Mouse (Mus musculus) left cerebral cortex, adult 18-20 months (tissue): ENCODE data around the gene Dupd1. TPM values are rescaled to one million over a fixed set of nuclear protein-coding genes. Genes with fewer than 3 reads are reported as not detected.

ENCODE experiments used
- DNase-seq, 2 experiments: peaks; one replicate each; pipeline ENCODE4 v3.0.0; 2021 to 2022; ENCODE audit warnings: low spot score in 2 of 2, mixed read lengths in 1 of 2
- long read RNA-seq, 2 experiments: library from polyadenylated mRNA; stranded (forward); transcript quantifications; one replicate each; pipeline ENCODE4 v2.0.0; 2021
- total RNA-seq, 2 experiments: library from RNA; stranded (reverse); gene quantifications; 2 replicates each; pipeline ENCODE4 v1.2.3; 2021

Dupd1 gene
- under 1 TPM in 1 of 2 experiments, not detected in 1; 0.66 TPM for total RNA-seq
- long read RNA-seq, experiment 1, result 0 reads
- long read RNA-seq, experiment 2, partial matches to known transcripts, result 0 of 1 reads
- long read RNA-seq, experiment 2, other reads (novel, unspliced or antisense), result 1 of 1 reads

DNA sequence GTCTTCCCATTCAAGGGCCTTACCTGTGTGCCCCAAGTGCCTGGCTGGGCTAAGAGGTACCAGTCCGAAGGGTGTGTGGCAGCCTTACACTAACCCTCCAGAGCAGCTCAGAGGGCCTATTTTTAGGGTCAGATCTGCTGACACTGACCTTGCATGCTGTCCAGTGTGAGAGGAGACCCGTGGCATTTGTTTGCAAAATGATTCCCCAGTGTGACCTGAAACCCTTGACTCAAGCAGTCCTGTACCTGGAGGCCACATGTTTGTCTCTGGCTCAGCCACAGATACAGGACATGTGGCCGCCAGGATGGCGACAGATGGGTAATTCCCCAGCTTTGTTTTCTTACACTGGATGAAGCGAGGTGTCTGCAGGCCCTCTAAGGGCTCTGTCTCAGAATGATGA lies at the start of gene Dupd1:
Gene Dupd1, minus strand, starts transcription at position 91 of the 400 bp plus-strand sequence.
- no peak for DNase-seq

DNA sequence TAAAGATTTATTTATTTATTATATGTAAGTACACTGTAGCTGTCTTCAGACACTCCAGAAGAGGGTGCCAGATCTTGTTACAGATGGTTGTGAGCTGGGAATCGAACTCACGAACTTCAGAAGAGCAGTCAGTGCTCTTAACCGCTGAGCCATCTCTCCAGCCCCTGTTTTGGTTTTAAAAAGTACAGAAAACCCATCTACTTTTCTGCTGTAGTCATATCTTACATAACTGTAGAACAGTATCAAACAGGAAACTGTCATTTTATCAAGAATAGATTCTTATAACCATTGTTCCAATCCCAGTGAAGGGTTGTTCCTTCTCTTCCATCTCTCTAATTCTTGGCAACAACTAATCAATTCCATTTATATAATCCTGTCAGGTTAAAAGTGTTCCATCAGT lies 49.4 kb upstream of the Dupd1 start:
- DNase-seq, result no peak

DNA sequence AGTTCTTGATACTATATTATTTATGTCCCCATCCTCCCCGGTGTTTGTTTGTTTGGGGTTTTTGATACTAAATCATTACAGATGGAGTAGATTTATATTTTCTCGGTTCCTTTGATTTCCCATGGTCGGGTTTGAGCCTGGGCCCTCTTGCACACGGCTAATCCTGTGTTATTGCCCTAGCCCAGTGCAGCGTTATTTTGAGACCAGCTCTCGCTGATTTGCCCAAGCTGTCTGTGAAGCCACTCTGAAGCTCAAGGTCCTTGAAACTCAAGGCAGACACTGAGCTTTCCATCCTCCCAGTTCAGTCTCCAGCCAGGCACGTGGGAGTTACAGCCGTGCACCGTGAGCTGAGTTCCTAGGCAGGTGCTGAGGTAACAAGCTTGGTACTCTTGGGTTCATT lies 47.2 kb upstream of the Dupd1 start:
- no peak for DNase-seq

DNA sequence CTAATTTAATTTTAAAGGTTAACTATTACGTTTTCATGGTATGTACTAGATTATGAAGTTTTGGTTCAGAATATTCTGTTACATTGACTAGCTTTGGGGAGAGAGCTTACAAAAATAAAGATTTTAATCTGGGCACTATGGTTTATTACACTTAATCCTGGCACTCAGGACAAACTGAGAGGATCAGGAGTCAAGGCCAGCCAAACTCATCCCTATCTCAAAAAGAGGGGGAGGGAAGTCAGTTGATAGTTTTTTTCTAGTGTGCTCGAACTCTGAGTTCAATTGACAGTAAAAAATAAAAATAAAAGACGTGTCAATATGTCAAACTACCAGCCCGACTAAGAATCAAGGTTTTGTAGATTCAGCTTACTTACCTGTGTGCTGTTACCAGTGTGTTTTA lies 39.0 kb upstream of the Dupd1 start:
- no peak for DNase-seq

DNA sequence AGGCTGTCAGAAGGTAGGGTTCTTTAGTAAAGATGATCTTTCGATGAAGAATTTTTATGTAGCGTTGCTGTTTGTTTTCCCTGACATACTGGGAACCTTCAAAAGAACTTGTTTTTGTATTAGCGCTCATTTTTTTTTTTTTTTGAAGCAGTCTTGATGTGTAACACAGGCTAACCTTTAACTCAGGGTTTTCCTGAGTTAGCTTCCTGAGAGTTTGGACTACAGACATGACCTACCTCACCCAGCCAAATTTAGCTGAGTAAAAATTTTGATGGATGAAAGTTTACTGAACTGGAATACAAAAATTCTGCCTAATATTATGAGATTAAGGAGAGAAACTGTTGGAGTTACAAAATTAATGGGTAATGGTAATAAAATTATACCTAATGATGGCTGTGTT lies 38.0 kb upstream of the Dupd1 start:
- DNase-seq, result no peak

DNA sequence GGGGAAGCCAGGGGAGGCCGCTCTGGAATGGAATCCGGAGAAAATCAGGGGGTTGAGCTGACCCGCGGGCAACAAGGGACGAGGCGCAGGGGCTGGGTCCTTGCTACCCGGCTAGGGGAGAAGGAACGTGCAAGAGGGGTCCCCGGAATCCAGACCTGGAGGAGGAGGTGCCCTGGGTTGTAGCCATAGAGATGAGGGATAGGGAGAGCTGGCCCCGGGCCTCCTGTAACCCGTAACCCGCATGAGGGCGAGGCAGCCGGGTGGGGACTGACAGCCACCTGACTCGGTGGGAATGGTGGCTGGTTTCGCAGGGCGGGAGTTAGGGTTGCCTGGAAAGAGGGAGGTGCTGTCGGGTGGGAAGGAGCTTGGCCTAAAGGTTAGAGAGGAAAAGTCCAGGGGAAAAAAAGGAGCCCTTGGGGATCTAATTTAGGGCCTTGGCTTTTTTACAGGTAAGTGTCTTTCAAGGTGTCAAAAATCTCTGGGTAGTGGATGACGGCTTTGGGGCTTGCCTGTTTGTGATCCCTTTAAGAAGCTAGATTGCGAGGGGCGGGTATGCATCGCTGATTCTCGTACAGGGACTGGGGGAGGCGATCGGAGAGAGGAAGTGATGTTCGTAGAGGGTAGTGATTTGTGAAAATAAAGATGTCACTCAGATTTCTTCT lies 36.6 kb upstream of the Dupd1 start, which contains the start of gene Dusp13:
Gene Dusp13, minus strand, starts transcription at position 301 of the 662 bp plus-strand sequence.
- peak; percentile 48 to 61 for DNase-seq

DNA sequence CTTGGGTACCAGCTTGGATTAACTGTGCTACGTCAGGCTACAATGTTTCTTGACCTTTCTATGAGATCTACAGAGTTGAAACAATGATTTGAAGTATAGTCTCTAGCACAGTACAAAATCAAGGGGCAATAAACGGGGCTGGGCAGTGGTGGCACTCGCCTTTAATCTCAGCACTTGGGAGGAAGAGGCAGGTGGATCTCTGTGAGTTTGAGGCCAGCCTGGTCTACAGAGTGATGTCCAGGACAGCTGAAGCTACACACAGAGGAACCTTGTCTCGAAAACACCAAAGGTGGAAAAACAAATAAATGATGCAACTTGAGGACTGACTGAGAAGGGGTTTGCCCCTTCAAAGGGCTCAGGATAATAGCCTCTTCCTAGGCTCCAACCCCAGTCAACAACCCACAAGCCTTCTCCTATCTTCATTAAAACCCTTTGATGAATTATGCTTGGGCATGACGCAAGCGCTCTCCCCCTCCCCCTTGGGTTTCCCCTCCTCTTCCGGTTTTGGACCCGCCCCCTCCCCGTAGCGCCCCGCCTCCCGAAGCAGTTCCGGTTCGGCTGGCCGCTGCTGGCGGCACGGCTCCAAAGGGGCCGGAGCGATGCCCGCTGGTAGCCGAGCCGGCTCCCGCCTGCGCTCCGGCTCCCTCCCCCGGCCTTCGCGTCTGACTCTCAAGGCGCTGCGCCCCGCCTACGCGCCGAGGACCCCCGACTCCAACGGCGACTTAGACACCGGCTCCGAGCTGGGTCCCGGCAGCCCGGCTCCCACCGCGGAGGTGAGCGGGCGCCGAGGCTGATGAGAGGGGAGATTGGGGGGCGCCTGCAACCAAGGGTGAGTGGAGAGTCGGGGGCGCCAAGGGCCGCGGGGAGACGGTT lies 35.9 kb upstream of the Dupd1 start, which contains the start of gene Samd8:
Gene Samd8, plus strand, starts transcription at position 524 of the 873 bp plus-strand sequence.
- DNase-seq, result peak; percentile 84 to 88

DNA sequence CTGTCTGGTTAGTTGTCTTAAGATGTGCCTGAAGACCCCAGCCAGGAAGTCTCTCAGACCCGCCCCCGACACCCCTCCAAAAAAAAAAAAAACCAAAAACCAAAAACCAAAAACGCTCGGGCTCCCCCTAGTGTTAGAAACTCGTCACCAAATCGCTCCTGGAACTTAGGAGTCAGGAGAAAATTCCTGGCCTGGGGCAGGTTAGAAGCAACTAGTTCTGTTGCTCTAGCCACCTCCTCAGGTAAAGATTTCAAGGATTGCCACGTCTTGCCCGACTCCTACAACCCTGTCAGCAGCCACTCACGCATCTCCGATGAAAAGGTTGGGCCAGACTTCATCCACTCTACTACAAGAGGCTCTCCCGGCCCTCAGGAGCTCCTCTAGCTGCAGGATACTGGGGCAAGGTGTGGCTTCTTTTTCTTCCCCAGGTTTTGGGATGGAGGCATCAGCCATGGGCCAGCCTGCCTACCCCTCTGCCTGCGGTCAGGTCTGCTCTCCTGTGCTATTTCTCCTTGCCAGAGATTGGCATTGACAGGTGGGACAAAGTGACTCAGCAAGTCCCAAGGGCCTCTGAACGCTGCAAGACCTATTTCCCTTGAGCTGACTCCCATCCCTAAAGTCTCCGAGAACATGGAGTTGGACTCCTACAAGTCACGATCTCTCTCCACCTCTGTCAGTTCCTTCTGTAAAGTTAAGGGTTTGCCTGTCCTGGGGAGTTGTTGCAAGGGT lies 33.9 kb upstream of the Dupd1 start:
- peak; percentile 59 to 69 for DNase-seq

DNA sequence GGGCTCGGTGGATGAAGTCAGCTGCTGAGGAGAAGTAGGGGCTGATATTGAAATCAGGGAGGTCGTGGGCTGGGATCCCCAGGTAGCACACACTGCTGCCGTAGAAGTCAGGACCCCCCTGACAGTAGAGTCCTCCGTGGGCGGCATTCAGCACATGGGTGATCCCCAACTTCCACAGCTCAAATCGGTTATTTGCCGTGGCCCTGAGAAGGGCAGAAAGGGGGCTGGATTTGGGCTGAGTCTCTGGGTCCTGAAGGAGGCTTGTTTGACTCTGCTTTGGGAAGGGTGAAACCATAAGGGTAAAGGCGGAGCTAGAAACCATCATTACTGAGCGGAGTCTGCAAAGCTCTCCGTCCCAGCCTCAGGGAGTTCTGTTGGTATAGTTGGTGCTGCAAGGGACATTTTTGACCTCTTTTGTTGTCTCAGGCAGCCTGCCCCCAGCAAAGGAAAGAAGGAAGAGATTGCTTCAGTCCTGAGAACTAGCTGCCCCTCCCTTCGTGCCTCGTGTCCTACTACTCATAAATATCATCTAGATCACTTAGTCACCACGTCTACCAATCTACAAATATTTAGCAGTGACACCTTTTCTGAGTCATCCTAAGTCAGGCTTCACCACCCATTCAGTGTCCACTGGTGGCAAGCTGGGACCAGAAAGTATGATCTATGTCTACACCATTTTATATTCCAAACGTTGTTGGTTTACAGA lies 33.2 kb upstream of the Dupd1 start:
- no peak for DNase-seq

DNA sequence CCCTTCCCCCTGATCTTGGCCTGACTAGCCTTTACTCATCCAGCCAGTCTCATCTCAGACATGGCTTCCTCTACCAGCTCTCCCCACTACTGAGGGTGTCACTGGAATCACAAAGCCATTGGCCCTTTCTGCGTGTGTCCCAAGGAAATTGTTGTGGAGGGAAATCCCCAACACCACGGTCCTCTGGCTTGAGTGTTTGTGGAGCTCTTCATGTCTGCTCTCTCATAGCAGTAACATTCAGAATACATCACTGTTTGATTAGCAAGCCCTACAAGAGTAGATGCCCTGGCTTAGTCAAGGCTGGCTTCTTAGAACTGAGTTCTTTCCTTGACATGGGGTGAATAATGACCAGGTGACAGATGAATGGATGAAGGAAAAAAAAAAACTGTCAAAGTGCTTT lies 32.5 kb upstream of the Dupd1 start:
- DNase-seq, result no peak

DNA sequence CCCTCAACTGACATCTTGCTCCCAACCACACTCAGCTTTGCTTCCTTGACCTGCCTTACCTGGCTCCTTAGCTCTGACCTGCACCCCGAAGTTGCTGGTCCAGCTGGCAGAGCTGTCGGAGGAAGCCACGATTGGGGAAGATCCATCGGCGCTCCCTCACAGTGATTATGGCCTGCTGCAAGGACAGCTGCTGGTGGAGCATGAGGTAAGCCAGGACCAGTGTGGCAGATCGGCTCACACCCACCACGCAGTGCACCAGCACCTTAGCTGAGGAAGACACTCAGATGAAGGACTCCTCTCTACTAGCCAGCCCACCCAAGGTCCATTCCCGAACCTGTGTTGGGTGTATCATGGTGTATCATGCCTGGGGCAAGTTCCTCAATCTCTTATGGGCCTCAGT lies 31.9 kb upstream of the Dupd1 start:
- DNase-seq, result no peak

DNA sequence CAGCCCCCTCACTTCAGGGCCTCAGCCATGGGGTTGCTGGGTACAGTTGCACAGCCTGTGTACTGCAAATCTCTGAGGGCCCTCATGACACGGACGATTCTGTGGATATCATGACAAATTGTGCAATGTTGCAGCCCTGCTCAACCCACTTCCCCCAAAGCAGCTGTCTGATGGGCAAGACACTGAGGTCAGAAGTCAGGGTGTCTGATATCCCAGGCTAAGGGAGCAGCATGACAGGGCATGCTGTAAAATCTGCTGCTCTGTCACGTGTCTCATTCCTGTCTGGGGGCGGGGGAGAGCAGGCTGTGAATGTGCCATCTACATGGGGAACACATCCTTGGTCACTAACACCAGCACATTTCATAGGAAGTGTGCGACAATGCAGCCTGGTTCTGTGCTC lies 30.8 kb upstream of the Dupd1 start:
- no peak for DNase-seq

DNA sequence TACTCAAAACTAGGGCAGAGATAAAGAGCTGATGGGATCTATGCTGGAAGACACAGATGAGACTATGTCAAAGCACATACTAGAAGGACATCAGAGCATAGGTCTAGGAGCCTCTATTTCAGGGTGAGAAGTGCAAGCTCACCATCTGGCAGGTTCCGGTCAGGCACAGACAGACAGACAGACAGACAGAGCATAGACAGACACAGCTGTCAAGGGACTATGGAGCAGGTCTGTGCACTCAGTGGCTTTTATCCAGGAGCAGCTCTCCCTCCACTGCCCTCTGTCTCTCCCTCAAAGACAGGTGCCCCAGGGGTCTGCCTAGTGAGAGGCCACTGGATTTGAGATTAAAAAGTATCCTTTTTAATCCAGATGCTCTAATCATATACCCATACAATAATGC lies 29.8 kb upstream of the Dupd1 start:
- DNase-seq, result no peak

DNA sequence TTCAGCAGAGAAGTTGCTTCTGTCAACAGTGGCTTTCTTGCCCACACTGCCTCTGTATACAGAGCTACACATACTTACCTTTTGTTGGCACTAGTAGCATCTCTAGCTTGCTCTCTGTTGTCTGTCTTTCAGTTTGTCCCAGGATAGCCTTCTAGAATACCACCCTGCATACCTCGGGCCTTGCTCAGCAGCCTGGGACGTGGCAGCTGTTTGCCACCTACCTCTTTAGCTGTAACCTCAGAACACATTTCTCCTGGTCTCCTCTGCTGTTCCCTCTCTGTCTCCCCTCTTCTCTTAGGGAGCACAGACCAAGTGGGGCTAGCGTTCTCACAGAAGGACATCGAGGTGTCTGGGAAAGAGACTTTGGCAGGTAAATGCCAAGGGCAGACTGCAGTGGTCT lies 28.1 kb upstream of the Dupd1 start:
- DNase-seq, result no peak

DNA sequence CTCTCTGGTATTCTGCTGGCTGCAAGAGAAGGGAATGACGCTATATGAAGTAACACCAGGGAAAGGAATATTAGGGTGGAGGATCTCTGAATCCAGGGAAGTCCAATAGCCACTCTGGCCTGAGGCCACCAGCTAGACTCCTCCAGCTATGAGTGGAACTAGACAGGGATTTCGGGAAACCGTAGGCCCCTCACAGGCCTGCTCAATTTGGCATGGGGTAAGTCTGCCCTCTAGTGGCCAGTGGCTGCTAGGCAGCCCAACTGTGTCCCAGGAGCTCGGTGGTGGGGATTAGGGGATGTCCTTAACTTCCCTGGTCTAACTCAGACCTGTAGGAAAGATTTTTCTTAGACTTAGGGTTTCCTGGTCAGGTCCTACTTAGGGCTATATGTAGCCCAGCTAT lies 27.4 kb upstream of the Dupd1 start:
- peak; percentile 85 to 86 for DNase-seq

DNA sequence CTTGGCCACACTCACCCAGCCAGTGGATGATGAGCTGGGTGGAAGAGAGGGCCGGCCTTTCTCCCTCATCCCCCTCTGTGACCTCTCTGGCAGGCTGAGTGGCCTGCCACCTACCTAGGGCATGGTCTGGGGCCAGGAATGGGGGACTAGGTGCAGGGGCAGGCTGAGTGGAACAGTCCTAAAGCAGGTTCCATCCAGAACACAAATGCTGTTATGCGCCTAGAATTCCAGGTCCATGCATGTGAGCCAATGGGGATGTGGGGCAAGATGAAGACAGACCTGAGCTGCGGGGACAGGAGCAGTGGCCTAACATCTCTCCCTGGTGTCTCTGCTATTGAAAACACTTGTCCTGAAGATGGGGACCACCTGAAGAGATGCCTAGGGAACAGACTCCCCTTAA lies 26.9 kb upstream of the Dupd1 start:
- no peak for DNase-seq

DNA sequence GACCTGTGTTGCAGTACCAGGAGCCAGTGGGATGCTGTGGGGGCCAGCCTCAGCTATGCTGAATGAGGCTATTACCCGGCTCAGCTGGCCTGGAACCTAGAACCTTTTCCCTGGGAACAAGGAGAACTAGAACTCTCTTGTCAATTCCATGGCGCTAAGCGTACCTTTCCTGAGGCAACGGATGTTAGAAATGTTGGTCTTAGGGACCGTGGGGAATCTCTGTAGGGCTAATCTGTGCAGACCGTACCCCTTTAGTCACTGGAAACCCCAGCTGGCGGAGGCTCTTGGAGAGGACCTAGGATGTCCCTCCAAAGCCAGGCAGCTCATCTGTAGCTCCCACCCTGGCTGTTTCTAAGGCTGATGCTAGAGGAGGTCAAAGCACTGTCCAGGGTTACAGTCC lies 26.0 kb upstream of the Dupd1 start:
- DNase-seq, result no peak

DNA sequence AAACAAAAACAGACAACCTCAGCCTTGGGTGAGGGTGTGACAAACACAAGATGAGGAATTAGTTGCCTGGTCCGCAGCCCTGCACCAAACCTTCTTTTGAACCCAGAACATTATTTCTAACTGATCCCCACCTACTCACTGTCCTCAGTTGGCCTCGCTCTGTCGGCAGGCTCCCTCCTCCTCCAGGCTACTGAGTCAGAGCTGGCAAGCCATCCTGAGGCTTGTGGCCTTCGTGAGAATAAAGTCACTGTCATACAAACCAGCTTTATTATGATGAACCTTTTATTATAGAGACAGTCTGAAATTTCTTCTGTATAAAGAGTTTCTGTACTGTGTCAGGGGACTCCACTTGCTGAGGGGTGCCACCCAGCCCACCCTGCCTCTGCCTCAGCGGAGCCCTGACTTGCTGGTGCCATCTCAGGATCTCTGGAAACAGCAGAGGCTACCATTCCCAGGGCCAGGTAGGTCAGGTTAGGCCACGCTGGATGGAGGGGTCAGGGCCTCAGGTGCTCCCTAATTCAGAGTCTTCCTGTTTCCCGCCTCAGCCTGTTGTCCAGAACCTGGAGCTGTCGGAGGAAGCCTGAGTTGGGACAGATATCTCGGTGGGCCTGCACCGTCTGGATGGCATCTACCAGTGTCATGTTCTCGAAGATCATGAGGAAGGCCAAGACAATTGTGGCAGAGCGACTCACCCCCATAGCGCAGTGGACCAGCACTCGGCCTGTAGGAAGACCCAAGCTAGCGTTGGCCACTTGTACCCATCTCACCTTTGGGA lies 18.9 kb upstream of the Dupd1 start:
- DNase-seq, result peak in 1 of 2 experiments; percentile 47

DNA sequence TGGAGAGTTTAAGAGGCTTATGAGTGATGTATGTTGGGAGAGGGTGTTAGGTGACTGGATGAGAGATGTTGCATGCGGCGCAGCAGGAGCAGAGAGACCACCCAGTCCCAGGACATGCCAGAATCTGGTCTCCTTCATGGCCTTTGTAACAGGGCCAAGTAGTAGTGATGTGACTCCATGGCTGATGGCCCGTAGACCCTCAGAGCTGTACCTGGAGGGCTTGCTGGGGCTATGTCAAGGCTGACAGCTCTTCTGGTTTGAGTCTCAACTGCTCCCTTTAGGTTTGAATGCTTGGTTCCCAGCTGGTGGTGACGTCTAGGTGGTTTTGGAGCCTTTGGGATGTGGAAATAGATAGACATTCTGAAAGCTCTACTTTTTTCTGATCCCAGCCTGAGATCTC lies 15.6 kb upstream of the Dupd1 start:
- DNase-seq, result no peak
